Mouse (Mus musculus) right cerebral cortex, postnatal 36 days (tissue): ENCODE data around the gene Ccl17.
A peak's percentile ranks its signal among the peaks of the same experiment; 100 is the strongest.

Experiments
- DNase-seq, 2 experiments: peaks; one replicate each; pipeline ENCODE4 v3.0.0; 2022; ENCODE audit warnings: low spot score in 2 of 2, mixed read lengths in 1 of 2

Ccl17 gene

GRCm38 (mm10) chr8:94810153-94810552, at the start of gene Ccl17:
Ccl17 (plus strand) TSS chr8:94810453.
- DNase-seq, result no peak

GRCm38 (mm10) chr8:94767035-94767434, 43.2 kb upstream of the Ccl17 start:
- no peak for DNase-seq

- DNase-seq, result no peak
These were observed 39.3 kb upstream of the Ccl17 start for GRCm38 (mm10) chr8:94770945-94771344.

GRCm38 (mm10) chr8:94771941-94772670, 38.1 kb upstream of the Ccl17 start, which contains the start of gene Cx3cl1:
Cx3cl1 (plus strand) TSS chr8:94772009.
- peak; percentile 90 to 93 for DNase-seq

GRCm38 (mm10) chr8:94773048-94773447, 37.2 kb upstream of the Ccl17 start:
- no peak for DNase-seq

- DNase-seq, result peak; percentile 81 to 90
These were observed 36.5 kb upstream of the Ccl17 start for GRCm38 (mm10) chr8:94773700-94774171.

- no peak for DNase-seq
These were observed 35.7 kb upstream of the Ccl17 start for GRCm38 (mm10) chr8:94774601-94775000.

- no peak for DNase-seq
These were observed 33.9 kb upstream of the Ccl17 start for GRCm38 (mm10) chr8:94776346-94776745.

GRCm38 (mm10) chr8:94778036-94778435, 32.2 kb upstream of the Ccl17 start:
- no peak for DNase-seq

GRCm38 (mm10) chr8:94778473-94778872, 31.8 kb upstream of the Ccl17 start:
- DNase-seq, result no peak

GRCm38 (mm10) chr8:94778895-94779533, 31.2 kb upstream of the Ccl17 start:
- no peak for DNase-seq

- no peak for DNase-seq
These were observed 30.5 kb upstream of the Ccl17 start for GRCm38 (mm10) chr8:94779534-94780294.

GRCm38 (mm10) chr8:94780491-94781154, 29.6 kb upstream of the Ccl17 start:
- DNase-seq, result no peak

GRCm38 (mm10) chr8:94781155-94781837, 29.0 kb upstream of the Ccl17 start:
- DNase-seq, result no peak

- DNase-seq, result no peak
These were observed 28.4 kb upstream of the Ccl17 start for GRCm38 (mm10) chr8:94781838-94782235.

- no peak for DNase-seq
These were observed 26.4 kb upstream of the Ccl17 start for GRCm38 (mm10) chr8:94783890-94784289.

- no peak for DNase-seq
These were observed 24.8 kb upstream of the Ccl17 start for GRCm38 (mm10) chr8:94785247-94785985.

GRCm38 (mm10) chr8:94785995-94786595, 24.2 kb upstream of the Ccl17 start:
- no peak for DNase-seq

GRCm38 (mm10) chr8:94787524-94788501, 22.4 kb upstream of the Ccl17 start:
- no peak for DNase-seq
